Mouse (Mus musculus) embryonic facial prominence, embryonic 10.5 days (tissue): ENCODE measurements at regions not wholly inside any gene's neighbourhood (a gene's known extent, or its start where the extent isn't known, plus 50 kb on each side); places are given as distances from the start of the nearest gene placed in this dataset.

ENCODE experiments used
- DNase-seq: peaks from one replicate; pipeline ENCODE4 v3.0.0-alpha.2; 2017; ENCODE audit warnings: low spot score
- H3K27ac ChIP-seq: fragments of 300-500 bp; sonication (generic); replicated peaks from 2 replicates; pipeline ENCODE4 v1.5.1; 2016; ENCODE audit warnings: mild to moderate bottlenecking
- H3K27me3 ChIP-seq: fragments of 300-500 bp; sonication (generic); replicated peaks from 2 replicates; pipeline ENCODE4 v1.6.1; 2016; ENCODE audit warnings: low read depth, mild to moderate bottlenecking; ENCODE audit not compliant: poor library complexity, severe bottlenecking
- H3K36me3 ChIP-seq: fragments of 300-500 bp; sonication (generic); replicated peaks from 2 replicates; pipeline ENCODE4 v1.6.1; 2016; ENCODE audit warnings: mild to moderate bottlenecking, moderate library complexity
- H3K4me1 ChIP-seq: fragments of 300-500 bp; sonication (generic); 2 replicates; pipeline ENCODE4 v1.6.1; 2016
- H3K4me3 ChIP-seq: fragments of 300-500 bp; sonication (generic); 2 replicates; pipeline ENCODE4 v1.5.1; 2016; ENCODE audit warnings: mild to moderate bottlenecking, moderate library complexity
- H3K9me3 ChIP-seq: fragments of 300-500 bp; sonication (generic); 2 replicates; pipeline ENCODE4 v1.6.1; 2016; ENCODE audit warnings: mild to moderate bottlenecking
- WGBS: fragments of 180-500 bp; shearing (Covaris S2); methylation state at CpG from one replicate; pipeline ENCODE4 v1.1.7; 2016; 5-methylcytosine and 5-hydroxymethylcytosine counted together

- H3K27ac ChIP-seq: no peak overlapping the region
- H3K36me3 ChIP-seq: no peaks in the 10 kb centered on the region
- H3K4me3 ChIP-seq: no peak overlapping the region
- no peaks in the 10 kb centered on the region for H3K27me3 ChIP-seq
- H3K9me3 ChIP-seq: no peaks in the 10 kb centered on the region
- 34% methylated on average over 6 of the region's 6 CpGs for WGBS
- peak; percentile 18 for DNase-seq
- peaks cover 7% of the 10 kb centered on the region; the same call in 1 of the 2 replicates for H3K4me1 ChIP-seq
Measured at GRCm38 (mm10) chr17:16157711-16158110, 326.9 kb upstream of the Rgmb start.

- 68% methylated on average over 5 of the region's 5 CpGs for WGBS
- H3K4me1 ChIP-seq: peaks cover 7% of the 10 kb centered on the region; the same call in 1 of the 2 replicates
- H3K9me3 ChIP-seq: no peaks in the 10 kb centered on the region
- no peak overlapping the region; the same call in 1 of the 2 replicates for H3K27ac ChIP-seq
- no peaks in the 10 kb centered on the region for H3K36me3 ChIP-seq
- DNase-seq: no peak
- H3K27me3 ChIP-seq: no peaks in the 10 kb centered on the region
- no peak overlapping the region for H3K4me3 ChIP-seq
Measured at GRCm38 (mm10) chr17:16157135-16157534, 326.3 kb upstream of the Rgmb start.

GRCm38 (mm10) chr17:16156596-16156995 is 325.8 kb upstream of the Rgmb start:
- 92% methylated on average over 3 of the region's 3 CpGs for WGBS
- Histone ChIP-seq H3K9me3 (no peaks in the 10 kb centered on the region), H3K4me1 (peaks cover 7% of the 10 kb centered on the region; the same call in 1 of the 2 replicates), H3K27ac (no peak overlapping the region), H3K36me3 (no peaks in the 10 kb centered on the region), H3K27me3 (no peaks in the 10 kb centered on the region), H3K4me3 (no peak overlapping the region)
- no peak for DNase-seq

- no peaks in the 10 kb centered on the region for H3K36me3 ChIP-seq
- no peak overlapping the region for H3K27ac ChIP-seq
- H3K9me3 ChIP-seq: no peaks in the 10 kb centered on the region
- no peak overlapping the region for H3K4me3 ChIP-seq
- 82% methylated on average over 3 of the region's 3 CpGs for WGBS
- H3K4me1 ChIP-seq: peaks cover 7% of the 10 kb centered on the region; the same call in 1 of the 2 replicates
- DNase-seq: no peak
- H3K27me3 ChIP-seq: no peaks in the 10 kb centered on the region
Measured at GRCm38 (mm10) chr17:16155587-16155986, 324.7 kb upstream of the Rgmb start.
